Mouse (Mus musculus) Patski (cell line): Measurements from ENCODE around the gene Dkc1. TPM values are rescaled to one million over a fixed set of nuclear protein-coding genes. Genes with fewer than 3 reads are reported as not detected.

Experiments used
- ATAC-seq: fragments of 100-300 bp; one replicate; pipeline ENCODE4 v1.8.0; 2021
- CTCF ChIA-PET: fragments of 350-600 bp; sonication (Branson Sonifier 250); formaldehyde crosslinking; loops from one replicate; lab custom pipeline; 2022; ENCODE audit warnings: inconsistent platforms; lab: Charles Lee
- POLR2A ChIA-PET: fragments of 350-600 bp; sonication (Branson Sonifier 250); formaldehyde crosslinking; loops from one replicate; lab custom pipeline; 2022; ENCODE audit warnings: antibody characterized with exemption, inconsistent platforms; lab: Charles Lee
- DNase-seq: peaks from one replicate; pipeline ENCODE4 v3.0.0-alpha.2; 2011; ENCODE audit warnings: low read depth, low spot score
- H3K27me3 ChIP-seq: fragments of 371-371 bp; one replicate; pipeline ENCODE4 v1.5.1; 2021
- CTCF ChIP-seq: fragments of 100-300 bp; IDR thresholded peaks from one replicate; pipeline ENCODE4 v1.5.1; 2021
- in situ Hi-C: fragments of 300-500 bp; cut with MboI; formaldehyde crosslinking; loops from 3 replicates; pipeline ENCODE4 v1.11.1; 2018; ENCODE audit warnings: low pct_unique_long_range_greater_than_20kb, mixed read lengths
- polyA plus RNA-seq: library from polyadenylated mRNA; unstranded; gene quantifications from one replicate; pipeline ENCODE4 v1.2.3, GENCODE M21; 2021

Dkc1 gene
- polyA plus RNA-seq, 1 experiment from 2014 or later, result 53.3 TPM

GRCm38 (mm10) chrX:75148414-75148813 is 52.8 kb downstream of the Dkc1 start:
- POLR2A ChIA-PET, result no interaction called here
- no peak for DNase-seq

GRCm38 (mm10) chrX:75150304-75150703 is 54.6 kb downstream of the Dkc1 start:
- in situ Hi-C loops, result no loop called here
- no peak for TF ChIP-seq CTCF
- peaks cover 11% of the 10 kb centered on the region for H3K27me3 ChIP-seq
- ATAC-seq, result no peak
- no peak for DNase-seq
- ChIA-PET POLR2A (no interaction called here), CTCF (interaction anchor here (1.2 kb wide), 1 partner anchor 9 kb away, joined by 3 read pairs; no protein-coding TSS in a partner anchor)

More at GRCm38 (mm10) chrX:75148414-75148813, 52.8 kb downstream of the Dkc1 start:
- in situ Hi-C loops, result no loop called here
- CTCF ChIA-PET, result no interaction called here
- TF ChIP-seq CTCF, result no peak
- ATAC-seq, result no peak
- H3K27me3 ChIP-seq, result peaks cover 11% of the 10 kb centered on the region

GRCm38 (mm10) chrX:75152249-75152648 is 56.6 kb downstream of the Dkc1 start:
- DNase-seq (no peak), ATAC-seq (no peak)
- H3K27me3 ChIP-seq, result peaks cover 11% of the 10 kb centered on the region
- TF ChIP-seq CTCF, result no peak
- CTCF ChIA-PET, result no interaction called here
- POLR2A ChIA-PET, result no interaction called here
- in situ Hi-C loops, result no loop called here

- ChIA-PET CTCF (no interaction called here), POLR2A (no interaction called here)
- ATAC-seq (no peak), DNase-seq (no peak)
- H3K27me3 ChIP-seq, result no peaks in the 10 kb centered on the region
- TF ChIP-seq CTCF, result no peak
- in situ Hi-C loops, result no loop called here
Measured at GRCm38 (mm10) chrX:75155576-75156243, 60.1 kb downstream of the Dkc1 start.

Other genes with a start within 250 kb of the Dkc1 start
- 0.36 TPM for gene Gab3, start 10.4 kb upstream of the Dkc1 start, polyA plus RNA-seq
- 118 TPM for gene Mpp1, start 35.2 kb downstream of the Dkc1 start, polyA plus RNA-seq
- not detected for gene Smim9, start 67.9 kb downstream of the Dkc1 start, polyA plus RNA-seq